Mouse (Mus musculus): ENCODE measurements around the gene Slc27a3. TPM values are rescaled to one million over a fixed set of nuclear protein-coding genes. Genes with fewer than 3 reads are reported as not detected.

Slc27a3 gene
- polyA plus RNA-seq (2017; shearing (Covaris generic)): 0.27 TPM

DNA sequence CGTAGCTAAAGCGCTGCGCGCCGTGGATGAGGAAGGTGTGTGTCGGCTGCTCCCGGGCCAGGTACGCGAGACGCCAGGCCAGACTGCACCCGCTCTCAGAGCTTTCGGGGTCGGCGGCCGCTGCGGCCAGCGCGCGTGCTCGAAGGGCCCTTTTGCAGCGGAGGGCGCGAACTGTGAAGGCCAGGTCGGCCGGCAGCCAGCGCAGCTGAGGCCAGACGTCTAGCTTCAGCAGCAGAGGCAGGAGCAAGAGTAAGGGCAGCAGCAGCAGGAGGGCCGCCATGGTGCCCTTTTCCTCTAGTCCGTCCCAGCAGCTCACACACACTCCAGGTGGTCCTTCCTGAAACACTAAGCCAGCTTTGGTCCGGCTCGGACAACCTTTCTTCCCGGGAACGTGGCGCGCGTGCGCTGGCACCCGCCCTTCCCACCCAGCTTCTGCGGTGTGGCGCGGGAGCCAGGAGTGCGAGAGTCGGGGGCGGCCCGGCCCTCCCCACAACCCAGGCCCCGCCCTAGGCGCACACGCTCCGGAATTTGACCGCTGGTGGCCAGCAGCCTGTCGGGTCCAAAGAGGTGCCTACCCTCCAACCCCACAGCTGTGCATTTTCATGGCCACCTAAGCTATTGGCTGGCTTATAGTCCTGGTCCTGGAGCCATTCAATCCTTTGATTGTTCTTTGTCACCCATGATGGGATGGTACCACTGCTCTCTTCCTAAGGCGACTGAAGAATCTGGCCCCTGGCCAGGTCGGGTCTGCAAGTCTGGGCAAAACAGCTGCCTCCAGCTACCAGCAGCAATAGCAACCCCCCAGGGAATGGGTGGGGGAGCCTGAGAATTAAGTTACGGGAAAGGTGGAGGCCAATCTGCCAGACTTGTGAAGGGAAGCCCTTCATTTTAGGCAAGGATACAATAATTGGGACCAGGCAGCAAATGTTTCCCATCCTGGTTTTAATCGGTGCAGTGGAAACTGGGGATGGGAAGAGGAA lies at the start of gene Slc27a3:
Gene Slc27a3, minus strand, starts transcription at position 428 of the 980 bp plus-strand sequence.

GRCm38 (mm10) chr3:90433381-90434020 lies 43.8 kb upstream of the Slc27a3 start, which contains the start of gene Ints3:
Gene Ints3, minus strand, starts transcription at chr3:90433622.

Other genes with a start within 250 kb of the Slc27a3 start
- 2,953 TPM for gene Rps27, start 176.3 kb downstream of the Slc27a3 start, polyA plus RNA-seq (2017; shearing (Covaris generic))
- gene Rab13, start 176.2 kb downstream of the Slc27a3 start, polyA plus RNA-seq (2017; shearing (Covaris generic)): not detected
- gene Jtb, start 158.3 kb downstream of the Slc27a3 start, polyA plus RNA-seq (2017; shearing (Covaris generic)): 172 TPM
- not detected for gene Creb3l4, start 146.4 kb downstream of the Slc27a3 start, polyA plus RNA-seq (2017; shearing (Covaris generic))
- gene Slc39a1, start 141.8 kb downstream of the Slc27a3 start, polyA plus RNA-seq (2017; shearing (Covaris generic)): 4.2 TPM
- 101 TPM for gene Crtc2, start 135.8 kb downstream of the Slc27a3 start, polyA plus RNA-seq (2017; shearing (Covaris generic))
- 58.5 TPM for gene Dennd4b, start 124.8 kb downstream of the Slc27a3 start, polyA plus RNA-seq (2017; shearing (Covaris generic))
- 12.7 TPM for gene Gatad2b, start 96.8 kb downstream of the Slc27a3 start, polyA plus RNA-seq (2017; shearing (Covaris generic))
- 47.0 TPM for gene Ints3, start 43.7 kb upstream of the Slc27a3 start, polyA plus RNA-seq (2017; shearing (Covaris generic))
- gene Npr1, start 75.9 kb upstream of the Slc27a3 start, polyA plus RNA-seq (2017; shearing (Covaris generic)): not detected
- 104 TPM for gene Ilf2, start 86.2 kb upstream of the Slc27a3 start, polyA plus RNA-seq (2017; shearing (Covaris generic))
- 93.0 TPM for gene Snapin, start 101.1 kb upstream of the Slc27a3 start, polyA plus RNA-seq (2017; shearing (Covaris generic))
- gene Chtop, start 119.6 kb upstream of the Slc27a3 start, polyA plus RNA-seq (2017; shearing (Covaris generic)): 212 TPM
- 4.4 TPM for gene S100a1, start 124.5 kb upstream of the Slc27a3 start, polyA plus RNA-seq (2017; shearing (Covaris generic))
- gene S100a13, start 124.5 kb upstream of the Slc27a3 start, polyA plus RNA-seq (2017; shearing (Covaris generic)): 181 TPM
- 0.40 TPM for gene S100a14, start 136.9 kb upstream of the Slc27a3 start, polyA plus RNA-seq (2017; shearing (Covaris generic))
- gene S100a16, start 147.3 kb upstream of the Slc27a3 start, polyA plus RNA-seq (2017; shearing (Covaris generic)): 0.32 TPM
- 1.6 TPM for gene S100a3, start 170.6 kb upstream of the Slc27a3 start, polyA plus RNA-seq (2017; shearing (Covaris generic))
- gene S100a2, start 200.3 kb upstream of the Slc27a3 start, polyA plus RNA-seq (2017; shearing (Covaris generic)): 1.7 TPM
- not detected for gene Gm42674, start 212.0 kb upstream of the Slc27a3 start, polyA plus RNA-seq (2017; shearing (Covaris generic))
- 415 TPM for gene S100a4, start 213.8 kb upstream of the Slc27a3 start, polyA plus RNA-seq (2017; shearing (Covaris generic))
- gene S100a5, start 218.6 kb upstream of the Slc27a3 start, polyA plus RNA-seq (2017; shearing (Covaris generic)): not detected
- 481 TPM for gene S100a6, start 222.9 kb upstream of the Slc27a3 start, polyA plus RNA-seq (2017; shearing (Covaris generic))

All from activated CD4-positive, CD25-positive, alpha-beta regulatory T cell, adult 9 weeks (primary cell).